Mouse (Mus musculus): ENCODE results near the gene Col11a2. TPM values are rescaled to one million over a fixed set of nuclear protein-coding genes. Genes with fewer than 3 reads are reported as not detected.

The Col11a2 gene
- total RNA-seq, 1 experiment: 1.4 TPM

DNA sequence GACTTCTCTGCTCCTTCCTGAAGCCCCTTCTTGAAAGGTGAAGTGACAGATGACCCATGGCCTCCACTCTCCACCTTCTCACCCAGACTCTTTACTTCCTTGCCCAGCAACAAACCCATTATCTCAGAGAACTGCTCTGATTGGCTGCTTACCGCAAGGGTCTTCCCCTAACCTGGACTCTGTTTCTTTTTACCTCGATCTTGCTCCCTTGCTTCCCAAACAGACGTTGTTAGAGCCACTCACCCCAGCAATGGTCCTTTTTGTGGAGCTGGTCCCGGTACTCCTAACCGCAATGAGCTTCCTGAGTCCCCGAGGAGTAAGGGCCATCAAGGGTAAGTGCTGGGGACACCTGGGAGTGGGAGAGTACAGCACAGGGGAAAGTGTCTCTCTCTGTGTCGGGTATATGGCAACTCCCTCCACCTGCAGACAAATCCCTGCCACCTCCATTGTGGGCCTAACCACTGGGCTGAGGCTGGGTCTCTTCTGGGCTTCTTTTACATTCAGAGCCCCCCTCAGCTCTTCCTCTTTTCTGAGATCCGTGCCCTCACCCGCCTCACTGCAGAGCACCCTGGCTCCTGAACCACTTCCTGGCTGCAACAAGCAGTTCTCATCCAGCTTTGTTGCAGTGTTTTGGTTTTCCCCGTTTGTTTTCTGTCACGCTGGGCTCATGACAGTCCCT is 53.1 kb downstream of the Col11a2 start, which contains the start of gene H2-Oa:
Gene H2-Oa (plus strand): TSS at position 144 of the 679 bp plus-strand sequence.
- Histone ChIP-seq H3K9ac (ENCODE audit: insufficient read depth, low read depth, low read length, poor library complexity, severe bottlenecking) (no peak within 1 kb of the TSS), H3K4me1 (ENCODE audit: control insufficient read depth in 2 of 2, insufficient read depth in 2 of 2, low read length in 2 of 2, poor library complexity in 1 of 2) (peaks cover 0 to 2% of the 10 kb centered on the region in 2 experiments; a peak in 2 of 4 replicates), H3K4me3 (ENCODE audit: insufficient read depth in 1 of 2, low read depth in 1 of 2, low read length in 2 of 2, poor library complexity in 1 of 2, severe bottlenecking in 1 of 2) (no peak within 1 kb of the TSS), H3K36me3 (ENCODE audit: control insufficient read depth, insufficient read depth, low read length, poor library complexity, severe bottlenecking) (no peaks in the 10 kb centered on the region), H3K9me3 (ENCODE audit: control insufficient read depth, insufficient read depth, low read depth, low read length) (no peaks in the 10 kb centered on the region), H3K27ac (ENCODE audit: insufficient read depth, low read depth, low read length, poor library complexity, severe bottlenecking) (no peak within 1 kb of the TSS)
- in situ Hi-C loops (cut with MboI; ENCODE audit: low sequenced_read_pairs in 2 of 2, unreplicated experiment in 2 of 2): no loop called here
- TF ChIP-seq ZNF384 (IDR thresholded peaks at IDR 0.05; ENCODE audit: low read depth, low read length) (no peak), CHD2 (IDR thresholded peaks at IDR 0.05; ENCODE audit: low read depth, low read length) (no peak), MAFK (IDR thresholded peaks at IDR 0.05; ENCODE audit: insufficient read depth, low read depth, low read length) (no peak), HCFC1 (IDR thresholded peaks at IDR 0.05; ENCODE audit: borderline replicate concordance, insufficient read depth, low read length) (no peak), ZC3H11A (IDR thresholded peaks at IDR 0.05; ENCODE audit: borderline replicate concordance, low read depth, low read length) (no peak)
- no peak for DNase-seq (ENCODE audit: low read depth, low spot score)

DNA sequence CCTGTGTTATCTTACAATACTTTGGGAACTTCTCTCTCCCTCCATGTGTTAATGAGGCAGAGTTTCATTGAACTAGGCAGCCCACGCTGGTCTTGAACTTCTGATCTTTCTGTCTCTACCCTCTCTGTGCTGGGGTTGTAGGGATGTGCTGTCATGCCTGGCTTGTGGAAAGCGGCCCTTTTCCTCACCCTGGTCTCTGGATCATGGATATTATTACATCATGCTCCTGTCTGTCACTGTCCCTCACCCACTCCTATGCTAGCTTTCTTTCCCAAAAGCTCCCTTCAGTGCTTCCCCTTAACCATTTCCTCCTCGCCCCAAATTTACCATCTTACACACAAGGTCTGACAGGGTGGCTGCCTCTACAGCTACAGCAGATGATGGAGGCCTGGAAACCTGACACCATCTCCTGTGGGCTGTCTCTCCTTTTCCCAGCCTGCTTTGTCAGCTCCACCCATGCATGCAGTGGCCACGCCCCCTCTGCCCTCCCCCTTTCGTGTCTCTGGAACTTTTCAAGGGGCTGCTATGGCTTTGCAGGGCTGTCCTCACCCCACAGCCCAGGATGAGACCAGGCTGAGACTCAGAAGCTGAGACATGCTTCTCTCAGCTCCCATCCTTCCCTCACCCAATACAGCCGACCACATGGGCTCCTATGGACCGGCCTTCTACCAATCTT is 54.1 kb downstream of the Col11a2 start:
- in situ Hi-C loops (cut with MboI; ENCODE audit: low sequenced_read_pairs in 2 of 2, unreplicated experiment in 2 of 2): no loop called here
- Histone ChIP-seq H3K9me3 (ENCODE audit: control insufficient read depth, insufficient read depth, low read depth, low read length) (no peaks in the 10 kb centered on the region), H3K4me1 (ENCODE audit: control insufficient read depth in 2 of 2, insufficient read depth in 2 of 2, low read length in 2 of 2, poor library complexity in 1 of 2) (no peaks in the 10 kb centered on the region; a peak in 2 of 4 replicates), H3K4me3 (ENCODE audit: insufficient read depth in 1 of 2, low read depth in 1 of 2, low read length in 2 of 2, poor library complexity in 1 of 2, severe bottlenecking in 1 of 2) (no peak overlapping the region), H3K9ac (ENCODE audit: insufficient read depth, low read depth, low read length, poor library complexity, severe bottlenecking) (no peak overlapping the region), H3K27ac (ENCODE audit: insufficient read depth, low read depth, low read length, poor library complexity, severe bottlenecking) (no peak overlapping the region), H3K36me3 (ENCODE audit: control insufficient read depth, insufficient read depth, low read length, poor library complexity, severe bottlenecking) (no peaks in the 10 kb centered on the region)
- TF ChIP-seq ZNF384 (IDR thresholded peaks at IDR 0.05; ENCODE audit: low read depth, low read length) (no peak), MAFK (IDR thresholded peaks at IDR 0.05; ENCODE audit: insufficient read depth, low read depth, low read length) (no peak), CHD2 (IDR thresholded peaks at IDR 0.05; ENCODE audit: low read depth, low read length) (no peak), HCFC1 (IDR thresholded peaks at IDR 0.05; ENCODE audit: borderline replicate concordance, insufficient read depth, low read length) (no peak), ZC3H11A (IDR thresholded peaks at IDR 0.05; ENCODE audit: borderline replicate concordance, low read depth, low read length) (no peak)
- no peak for DNase-seq (ENCODE audit: low read depth, low spot score)

DNA sequence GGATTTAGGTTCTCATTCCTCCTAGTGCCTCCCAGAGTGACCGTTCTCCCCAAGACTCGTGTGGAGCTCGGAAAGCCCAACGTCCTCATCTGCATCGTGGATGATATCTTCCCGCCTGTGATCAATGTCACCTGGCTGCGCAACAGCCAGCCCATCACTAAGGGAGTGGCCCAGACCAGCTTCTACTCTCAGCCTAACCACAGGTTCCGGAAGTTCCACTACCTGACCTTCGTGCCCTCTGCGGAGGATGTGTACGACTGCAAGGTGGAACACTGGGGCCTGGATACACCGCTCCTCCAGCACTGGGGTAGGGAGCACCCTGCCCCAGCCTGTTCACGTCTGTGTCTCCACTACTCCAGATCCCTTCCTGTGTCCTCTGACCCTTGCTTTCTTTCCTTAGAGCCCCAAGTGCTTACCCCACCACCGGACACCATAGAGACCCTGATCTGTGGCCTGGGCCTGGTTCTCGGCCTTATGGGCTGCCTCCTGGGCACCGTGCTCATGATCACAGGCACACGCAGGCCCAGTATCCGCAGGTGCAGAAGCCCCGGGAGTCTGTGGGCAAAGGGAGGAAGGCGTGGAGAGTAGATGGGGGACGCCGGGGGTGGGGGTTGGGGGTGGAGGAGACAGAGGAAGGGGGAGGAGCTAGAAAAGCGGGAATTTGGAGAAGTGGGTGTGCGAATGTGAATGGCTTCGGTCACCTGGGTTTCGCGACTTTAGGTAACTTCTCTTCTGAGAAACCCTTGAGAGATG is 55.2 kb downstream of the Col11a2 start:
- Histone ChIP-seq H3K36me3 (ENCODE audit: control insufficient read depth, insufficient read depth, low read length, poor library complexity, severe bottlenecking) (no peaks in the 10 kb centered on the region), H3K27ac (ENCODE audit: insufficient read depth, low read depth, low read length, poor library complexity, severe bottlenecking) (no peak overlapping the region), H3K9ac (ENCODE audit: insufficient read depth, low read depth, low read length, poor library complexity, severe bottlenecking) (no peak overlapping the region), H3K4me1 (ENCODE audit: control insufficient read depth in 2 of 2, insufficient read depth in 2 of 2, low read length in 2 of 2, poor library complexity in 1 of 2) (no peaks in the 10 kb centered on the region; a peak in 2 of 4 replicates), H3K9me3 (ENCODE audit: control insufficient read depth, insufficient read depth, low read depth, low read length) (no peaks in the 10 kb centered on the region), H3K4me3 (ENCODE audit: insufficient read depth in 1 of 2, low read depth in 1 of 2, low read length in 2 of 2, poor library complexity in 1 of 2, severe bottlenecking in 1 of 2) (no peak overlapping the region)
- no peak for DNase-seq (ENCODE audit: low read depth, low spot score)
- in situ Hi-C loops (cut with MboI; ENCODE audit: low sequenced_read_pairs in 2 of 2, unreplicated experiment in 2 of 2): no loop called here
- TF ChIP-seq CHD2 (IDR thresholded peaks at IDR 0.05; ENCODE audit: low read depth, low read length) (no peak), ZNF384 (IDR thresholded peaks at IDR 0.05; ENCODE audit: low read depth, low read length) (no peak), ZC3H11A (IDR thresholded peaks at IDR 0.05; ENCODE audit: borderline replicate concordance, low read depth, low read length) (no peak), MAFK (IDR thresholded peaks at IDR 0.05; ENCODE audit: insufficient read depth, low read depth, low read length) (no peak), HCFC1 (IDR thresholded peaks at IDR 0.05; ENCODE audit: borderline replicate concordance, insufficient read depth, low read length) (no peak)

DNA sequence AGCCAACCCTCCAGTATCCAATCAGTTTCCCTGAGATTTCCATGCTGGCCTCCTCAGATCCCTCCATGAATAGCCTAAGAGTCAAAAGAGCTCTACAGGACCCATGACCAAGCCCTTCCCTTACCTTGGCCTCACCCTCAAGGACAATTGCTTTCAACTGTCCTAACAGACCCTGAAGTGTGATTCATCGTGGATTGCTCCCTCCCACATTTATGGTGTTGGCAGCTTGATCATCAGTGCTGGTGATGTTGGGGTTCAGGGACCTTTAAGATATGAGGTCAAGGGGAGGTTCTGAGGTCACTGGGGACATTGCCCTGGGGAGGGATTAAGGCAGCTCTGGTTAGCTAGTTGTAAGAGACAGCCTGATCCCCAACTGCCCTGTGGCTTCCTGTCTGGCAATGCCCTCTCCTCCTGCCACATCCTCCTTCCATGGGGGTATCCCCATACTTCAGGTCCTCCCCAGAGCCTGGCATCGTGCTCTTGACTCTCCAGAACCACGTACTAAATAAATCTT is 57.3 kb downstream of the Col11a2 start:
- DNase-seq (ENCODE audit: low read depth, low spot score): no peak
- no peaks in the 10 kb centered on the region for H3K36me3 ChIP-seq (ENCODE audit: control insufficient read depth, insufficient read depth, low read length, poor library complexity, severe bottlenecking)
- no peak overlapping the region for H3K27ac ChIP-seq (ENCODE audit: insufficient read depth, low read depth, low read length, poor library complexity, severe bottlenecking)
- H3K4me3 ChIP-seq (ENCODE audit: insufficient read depth in 1 of 2, low read depth in 1 of 2, low read length in 2 of 2, poor library complexity in 1 of 2, severe bottlenecking in 1 of 2): no peak overlapping the region
- H3K9ac ChIP-seq (ENCODE audit: insufficient read depth, low read depth, low read length, poor library complexity, severe bottlenecking): no peak overlapping the region
- no peaks in the 10 kb centered on the region; a peak in 2 of 4 replicates for H3K4me1 ChIP-seq (ENCODE audit: control insufficient read depth in 2 of 2, insufficient read depth in 2 of 2, low read length in 2 of 2, poor library complexity in 1 of 2)
- TF ChIP-seq CHD2 (IDR thresholded peaks at IDR 0.05; ENCODE audit: low read depth, low read length) (no peak), MAFK (IDR thresholded peaks at IDR 0.05; ENCODE audit: insufficient read depth, low read depth, low read length) (no peak), ZC3H11A (IDR thresholded peaks at IDR 0.05; ENCODE audit: borderline replicate concordance, low read depth, low read length) (no peak), HCFC1 (IDR thresholded peaks at IDR 0.05; ENCODE audit: borderline replicate concordance, insufficient read depth, low read length) (no peak), ZNF384 (IDR thresholded peaks at IDR 0.05; ENCODE audit: low read depth, low read length) (no peak)
- in situ Hi-C loops (cut with MboI; ENCODE audit: low sequenced_read_pairs in 2 of 2, unreplicated experiment in 2 of 2): no loop called here
- no peaks in the 10 kb centered on the region for H3K9me3 ChIP-seq (ENCODE audit: control insufficient read depth, insufficient read depth, low read depth, low read length)
